Mouse (Mus musculus) urinary bladder, adult 2 months (tissue): ENCODE results near the gene Msx3. TPM values are rescaled to one million over a fixed set of nuclear protein-coding genes. Genes with fewer than 3 reads are reported as not detected.

ENCODE experiments used
- polyA plus RNA-seq: library from polyadenylated mRNA; depleted of rRNA; stranded (reverse); fragments of >200 nt; gene quantifications from 2 replicates; pipeline ENCODE4 v1.2.3, GENCODE M21; 2012; rRNA removed

Msx3 gene
- polyA plus RNA-seq, 1 experiment, result 0.03 TPM

Other genes with a start within 250 kb of the Msx3 start
- gene Adgra1, start 214.9 kb downstream of the Msx3 start, polyA plus RNA-seq, result 2.1 and 3.5 TPM in 2 replicates
- gene Kndc1, start 154.4 kb downstream of the Msx3 start, polyA plus RNA-seq, result 0.03 and 0.07 TPM in 2 replicates
- gene Utf1, start 105.3 kb downstream of the Msx3 start, polyA plus RNA-seq, result not detected in 2 replicates
- 0.37 and 0.70 TPM in 2 replicates for gene 6430531B16Rik, start 70.3 kb downstream of the Msx3 start, polyA plus RNA-seq
- 5.8 and 6.3 TPM in 2 replicates for gene Adam8, start 56.5 kb downstream of the Msx3 start, polyA plus RNA-seq
- gene Zfp511, start 12.7 kb downstream of the Msx3 start, polyA plus RNA-seq, result 72.4 and 98.7 TPM in 2 replicates
- gene Tubgcp2, start 12.4 kb downstream of the Msx3 start, polyA plus RNA-seq, result 33.2 and 33.3 TPM in 2 replicates
- gene Caly, start 33.5 kb upstream of the Msx3 start, polyA plus RNA-seq, result 0.83 and 1.0 TPM in 2 replicates
- gene Prap1, start 44.3 kb upstream of the Msx3 start, polyA plus RNA-seq, result 3.3 TPM in 2 replicates
- gene Fuom, start 53.4 kb upstream of the Msx3 start, polyA plus RNA-seq, result 61.2 and 63.5 TPM in 2 replicates
- gene Paox, start 66.7 kb upstream of the Msx3 start, polyA plus RNA-seq, result 8.1 and 11.0 TPM in 2 replicates
- gene Echs1, start 67.4 kb upstream of the Msx3 start, polyA plus RNA-seq, result 112 and 118 TPM in 2 replicates
- gene Mtg1, start 88.5 kb upstream of the Msx3 start, polyA plus RNA-seq, result 26.1 and 31.0 TPM in 2 replicates
- gene Sprn, start 105.8 kb upstream of the Msx3 start, polyA plus RNA-seq, result 4.8 and 8.9 TPM in 2 replicates
- gene Olfr522, start 115.7 kb upstream of the Msx3 start, polyA plus RNA-seq, result not detected in 2 replicates
- gene Olfr523, start 124.1 kb upstream of the Msx3 start, polyA plus RNA-seq, result not detected in 2 replicates
- not detected in 2 replicates for gene Olfr524, start 156.9 kb upstream of the Msx3 start, polyA plus RNA-seq
- 1.1 and 1.2 TPM in 2 replicates for gene Cd163l1, start 169.2 kb upstream of the Msx3 start, polyA plus RNA-seq
- 0.09 and 0.22 TPM in 2 replicates for gene 5830411N06Rik, start 198.2 kb upstream of the Msx3 start, polyA plus RNA-seq